Mouse (Mus musculus) ovary, postnatal 36 days (tissue): ENCODE measurements around the gene Tti1.
"Not testable (repeated sequence)": the region's sequence is repeated elsewhere in the genome, so short reads cannot be mapped to it uniquely, and the experiment has no call there.

Source experiments
- DNase-seq: peaks from one replicate; pipeline ENCODE4 v3.0.0; 2022; ENCODE audit warnings: low spot score, mixed read lengths

Tti1 gene

GRCm38 (mm10) chr2:158028354-158028863 lies at the start of gene Tti1, which contains the start of gene Rprd1b:
Tti1 (minus strand) TSS chr2:158028433.
Rprd1b (plus strand) TSS chr2:158028497.
- DNase-seq, result peak; percentile 93

GRCm38 (mm10) chr2:158077981-158078380 lies 49.7 kb upstream of the Tti1 start:
- DNase-seq, result no peak

GRCm38 (mm10) chr2:158076690-158077089 lies 48.5 kb upstream of the Tti1 start:
- DNase-seq, result no peak

GRCm38 (mm10) chr2:158074835-158075234 lies 46.6 kb upstream of the Tti1 start:
- no peak for DNase-seq

- no peak for DNase-seq
These were observed 43.4 kb upstream of the Tti1 start for GRCm38 (mm10) chr2:158071633-158071995.

GRCm38 (mm10) chr2:158070885-158071632 lies 42.8 kb upstream of the Tti1 start:
- no peak for DNase-seq

- DNase-seq, result no peak
These were observed 40.3 kb upstream of the Tti1 start for GRCm38 (mm10) chr2:158068444-158068971.

GRCm38 (mm10) chr2:158067260-158067824 lies 39.1 kb upstream of the Tti1 start:
- DNase-seq, result no peak

GRCm38 (mm10) chr2:158066456-158066855 lies 38.2 kb upstream of the Tti1 start:
- DNase-seq, result no peak

- DNase-seq, result no peak
These were observed 36.8 kb upstream of the Tti1 start for GRCm38 (mm10) chr2:158065064-158065463.

- DNase-seq, result no peak
These were observed 36.4 kb upstream of the Tti1 start for GRCm38 (mm10) chr2:158064571-158065048.

- no peak for DNase-seq
These were observed 34.8 kb upstream of the Tti1 start for GRCm38 (mm10) chr2:158063036-158063435.

GRCm38 (mm10) chr2:158059666-158060105 lies 31.5 kb upstream of the Tti1 start:
- no peak for DNase-seq

- DNase-seq, result peak; percentile 32
These were observed 30.3 kb upstream of the Tti1 start for GRCm38 (mm10) chr2:158058534-158058933.

- DNase-seq, result no peak
These were observed 28.8 kb upstream of the Tti1 start for GRCm38 (mm10) chr2:158057030-158057429.

- DNase-seq, result not testable (repeated sequence)
These were observed 27.1 kb upstream of the Tti1 start for GRCm38 (mm10) chr2:158055383-158055782.

GRCm38 (mm10) chr2:158054596-158054995 lies 26.4 kb upstream of the Tti1 start:
- no peak for DNase-seq

GRCm38 (mm10) chr2:158050116-158050515 lies 21.9 kb upstream of the Tti1 start:
- DNase-seq, result no peak

- DNase-seq, result no peak
These were observed 20.5 kb upstream of the Tti1 start for GRCm38 (mm10) chr2:158048718-158049117.

- peak; percentile 22 for DNase-seq
These were observed 19.7 kb upstream of the Tti1 start for GRCm38 (mm10) chr2:158047903-158048302.

GRCm38 (mm10) chr2:158046186-158046585 lies 18.0 kb upstream of the Tti1 start:
- no peak for DNase-seq

GRCm38 (mm10) chr2:158043504-158043903 lies 15.3 kb upstream of the Tti1 start:
- no peak for DNase-seq

GRCm38 (mm10) chr2:158040396-158040795 lies 12.2 kb upstream of the Tti1 start:
- DNase-seq, result no peak
